Mouse (Mus musculus) ES-E14 (cell line): ENCODE data around the gene Stxbp6. TPM values are rescaled to one million over a fixed set of nuclear protein-coding genes. Genes with fewer than 3 reads are reported as not detected.

Source experiments
- DNase-seq: peaks from one replicate; pipeline ENCODE4 v3.0.0-alpha.2; 2013; ENCODE audit warnings: low read depth, low spot score
- H3K27ac ChIP-seq: 2 replicates; pipeline ENCODE4 v1.5.1; 2012; ENCODE audit warnings: low read depth, mild to moderate bottlenecking, low read length, moderate library complexity, mixed read lengths; ENCODE audit not compliant: poor library complexity, insufficient read depth, severe bottlenecking
- H3K36me3 ChIP-seq: 2 replicates; pipeline ENCODE4 v1.6.1; 2012; ENCODE audit warnings: mild to moderate bottlenecking, low read length, moderate library complexity, mixed read lengths; ENCODE audit not compliant: control insufficient read depth, poor library complexity, insufficient read depth, severe bottlenecking
- H3K4me1 ChIP-seq, 2 experiments: fragments of 150-350 bp in 1 of 2; sonication (generic) in 1 of 2; 2 replicates each; pipeline ENCODE4 v1.6.1; 2012; ENCODE audit warnings: low read length in 2 of 2, mild to moderate bottlenecking in 1 of 2, mixed read lengths in 1 of 2; ENCODE audit not compliant: control insufficient read depth in 2 of 2, insufficient read depth in 2 of 2, poor library complexity in 1 of 2
- H3K4me3 ChIP-seq, 2 experiments: fragments of 150-350 bp in 1 of 2; sonication (generic) in 1 of 2; 2 replicates each; pipeline ENCODE4 v1.5.1; 2012; ENCODE audit warnings: low read length in 2 of 2, low read depth in 1 of 2, mild to moderate bottlenecking in 1 of 2, mixed read lengths in 1 of 2; ENCODE audit not compliant: insufficient read depth in 1 of 2, poor library complexity in 1 of 2, severe bottlenecking in 1 of 2
- H3K9ac ChIP-seq: 2 replicates; pipeline ENCODE4 v1.6.1; 2012; ENCODE audit warnings: low read depth, mild to moderate bottlenecking, low read length, mixed read lengths; ENCODE audit not compliant: poor library complexity, insufficient read depth, severe bottlenecking
- H3K9me3 ChIP-seq: fragments of 150-350 bp; sonication (generic); 2 replicates; pipeline ENCODE4 v1.6.1; 2012; ENCODE audit warnings: low read depth, mild to moderate bottlenecking, low read length; ENCODE audit not compliant: control insufficient read depth, insufficient read depth
- CHD2 ChIP-seq: IDR thresholded peaks from 2 replicates; pipeline ENCODE4 v1.6.1; 2014; ENCODE audit warnings: mild to moderate bottlenecking, low read depth, low read length, inconsistent platforms
- HCFC1 ChIP-seq: IDR thresholded peaks from 2 replicates; pipeline ENCODE4 v1.6.1; 2012; ENCODE audit warnings: low read length, inconsistent platforms, borderline replicate concordance; ENCODE audit not compliant: insufficient read depth
- MAFK ChIP-seq: IDR thresholded peaks from 2 replicates; pipeline ENCODE4 v1.6.1; 2014; ENCODE audit warnings: mild to moderate bottlenecking, low read depth, low read length, inconsistent platforms; ENCODE audit not compliant: insufficient read depth
- ZC3H11A ChIP-seq: IDR thresholded peaks from 2 replicates; pipeline ENCODE4 v1.6.1; 2012; ENCODE audit warnings: low read depth, mild to moderate bottlenecking, inconsistent platforms, low read length, borderline replicate concordance
- ZNF384 ChIP-seq: IDR thresholded peaks from 2 replicates; pipeline ENCODE4 v1.6.1; 2012; ENCODE audit warnings: low read depth, low read length, inconsistent platforms
- in situ Hi-C, 2 experiments: fragments of 600-800 bp; cut with MboI; formaldehyde crosslinking; loops; one replicate each; pipeline ENCODE4 v1.15.1; 2025; ENCODE audit warnings: low sequenced_read_pairs in 2 of 2, inconsistent platforms in 1 of 2; ENCODE audit not compliant: unreplicated experiment in 2 of 2
- total RNA-seq: library from RNA; depleted of rRNA; stranded (reverse); fragments of 300-350 nt; gene quantifications from 2 replicates; pipeline ENCODE4 v1.2.3, GENCODE M21; 2012

The Stxbp6 gene
- total RNA-seq, 1 experiment: 0.76 TPM

DNA sequence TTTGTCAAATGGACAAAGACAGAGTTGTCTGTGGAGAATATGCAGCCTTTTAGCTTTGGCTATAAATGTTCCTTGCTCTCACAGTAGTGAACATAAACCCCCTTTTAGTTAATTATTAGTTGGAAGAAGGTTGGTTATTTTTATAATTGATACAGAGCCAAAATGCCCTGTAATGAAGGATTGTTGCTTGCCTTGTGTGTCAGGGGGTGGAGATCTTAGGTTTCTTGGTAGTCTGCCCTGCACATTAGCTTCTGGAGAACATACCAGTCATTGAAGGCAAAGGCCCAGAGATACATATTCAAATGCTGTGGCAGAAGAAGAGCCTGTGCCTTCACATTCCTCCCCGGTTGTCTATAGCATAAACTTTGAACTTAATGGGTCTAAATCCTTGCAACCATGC, 37.0 kb downstream of the Stxbp6 start:
- H3K4me3 ChIP-seq: no peak overlapping the region
- H3K4me1 ChIP-seq: no peaks in the 10 kb centered on the region
- in situ Hi-C loops: no loop called here
- TF ChIP-seq ZC3H11A (no peak), ZNF384 (no peak)
- H3K27ac ChIP-seq: no peak overlapping the region
- H3K9ac ChIP-seq: no peak overlapping the region
- H3K9me3 ChIP-seq: no peaks in the 10 kb centered on the region
- no peak for DNase-seq
- no peaks in the 10 kb centered on the region for H3K36me3 ChIP-seq

DNA sequence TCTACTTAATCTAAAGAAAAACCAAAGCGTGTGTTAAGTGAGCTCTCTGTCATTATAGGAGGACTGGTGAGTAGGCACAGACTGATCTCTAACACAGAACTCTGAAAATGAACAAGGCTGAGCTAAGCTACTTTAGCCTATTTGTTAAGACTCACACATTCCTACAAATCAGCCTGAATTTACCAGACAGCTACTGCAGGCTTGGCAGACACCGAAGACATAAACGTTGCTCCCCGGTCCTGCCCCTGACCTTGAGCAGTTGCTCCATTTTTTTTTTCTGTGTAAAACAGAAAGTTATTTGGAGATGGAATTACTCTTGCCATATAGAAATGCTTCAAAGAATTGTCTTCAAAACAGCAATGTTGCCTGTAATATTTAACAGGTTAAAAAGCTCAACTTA, 37.4 kb downstream of the Stxbp6 start:
- no peak for DNase-seq
- Histone ChIP-seq H3K4me1 (no peaks in the 10 kb centered on the region), H3K9me3 (no peaks in the 10 kb centered on the region), H3K36me3 (no peaks in the 10 kb centered on the region), H3K4me3 (no peak overlapping the region), H3K27ac (no peak overlapping the region), H3K9ac (no peak overlapping the region)
- in situ Hi-C loops: no loop called here
- no peak for TF ChIP-seq MAFK
- TF ChIP-seq CHD2: no peak
- no peak for TF ChIP-seq ZC3H11A
- no peak for TF ChIP-seq HCFC1
- no peak for TF ChIP-seq ZNF384

DNA sequence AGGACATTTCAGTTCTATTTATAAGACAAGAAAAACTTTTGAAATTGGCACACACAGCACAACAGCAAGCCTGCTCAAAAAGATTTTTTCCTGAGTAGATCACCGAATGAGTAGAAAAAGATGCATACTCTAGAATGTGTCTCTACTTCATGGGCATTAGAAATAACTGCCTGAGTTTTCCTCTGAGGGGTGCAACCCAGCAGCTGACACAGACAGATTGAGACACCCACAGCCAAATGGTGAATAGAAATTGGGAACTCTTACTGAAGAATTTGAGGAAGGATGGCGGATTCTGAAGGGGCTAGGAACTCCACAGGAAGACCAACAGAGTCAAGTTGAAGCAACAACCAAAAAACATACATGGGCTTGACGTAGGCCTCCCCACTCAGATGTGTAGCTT, 43.8 kb downstream of the Stxbp6 start:
- Histone ChIP-seq H3K4me3 (no peak overlapping the region), H3K9ac (no peak overlapping the region), H3K9me3 (no peaks in the 10 kb centered on the region), H3K4me1 (no peaks in the 10 kb centered on the region), H3K27ac (no peak overlapping the region), H3K36me3 (no peaks in the 10 kb centered on the region)
- TF ChIP-seq ZNF384 (no peak), MAFK (no peak), CHD2 (no peak), ZC3H11A (no peak), HCFC1 (no peak)
- DNase-seq: no peak
- in situ Hi-C loops: no loop called here

DNA sequence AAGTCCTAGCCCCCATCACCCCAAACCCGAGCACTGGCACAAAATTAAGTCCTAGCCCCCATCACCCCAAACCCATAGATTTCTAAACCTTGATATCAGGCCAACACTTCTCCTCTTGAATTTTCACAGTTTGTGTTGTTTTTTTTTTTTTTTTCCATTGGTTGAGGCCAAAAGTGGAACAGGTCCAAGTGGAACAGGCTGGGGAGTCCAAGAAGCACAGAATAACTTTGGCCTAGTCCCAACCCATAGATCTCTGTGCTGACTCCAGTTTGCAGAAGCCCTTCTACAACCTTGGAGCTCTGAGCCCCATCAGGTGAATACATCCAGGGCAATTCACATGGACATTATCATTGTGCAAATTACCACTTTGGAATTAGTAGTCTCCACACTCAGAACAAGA, 48.2 kb downstream of the Stxbp6 start:
- no peaks in the 10 kb centered on the region for H3K4me1 ChIP-seq
- no peak for TF ChIP-seq ZC3H11A
- no peak for TF ChIP-seq MAFK
- no peak overlapping the region for H3K4me3 ChIP-seq
- no peak for DNase-seq
- H3K36me3 ChIP-seq: no peaks in the 10 kb centered on the region
- in situ Hi-C loops: no loop called here
- H3K9me3 ChIP-seq: no peaks in the 10 kb centered on the region
- no peak overlapping the region for H3K27ac ChIP-seq
- H3K9ac ChIP-seq: no peak overlapping the region

DNA sequence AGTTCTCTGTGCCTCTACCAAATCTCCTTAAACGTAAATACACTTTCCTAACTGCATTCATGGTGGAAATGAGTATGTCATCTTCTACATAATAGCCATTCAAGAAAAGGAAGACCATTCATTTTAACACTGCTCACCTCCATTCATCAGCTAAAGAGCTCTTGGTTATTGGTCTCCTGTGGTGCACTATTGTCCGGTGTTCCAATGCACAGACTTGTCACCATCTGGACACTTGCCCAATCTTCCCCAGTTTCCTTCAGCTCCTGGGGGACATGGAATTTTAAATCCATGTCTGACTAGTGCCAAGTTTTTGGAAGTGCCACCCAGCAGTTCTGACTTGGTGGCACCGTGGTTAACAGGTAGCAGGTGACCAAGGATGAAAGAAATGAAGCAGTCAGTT, 54.5 kb downstream of the Stxbp6 start:
- in situ Hi-C loops: no loop called here

More for the DNA sequence above, 54.5 kb downstream of the Stxbp6 start:
- Histone ChIP-seq H3K9me3 (no peaks in the 10 kb centered on the region), H3K27ac (no peak overlapping the region), H3K9ac (no peak overlapping the region), H3K36me3 (no peaks in the 10 kb centered on the region), H3K4me3 (no peak overlapping the region), H3K4me1 (no peaks in the 10 kb centered on the region)
- TF ChIP-seq ZNF384 (no peak), CHD2 (no peak), ZC3H11A (no peak), HCFC1 (no peak), MAFK (no peak)
- DNase-seq: no peak
